Mouse (Mus musculus): ENCODE data around the gene Dek.

DNA sequence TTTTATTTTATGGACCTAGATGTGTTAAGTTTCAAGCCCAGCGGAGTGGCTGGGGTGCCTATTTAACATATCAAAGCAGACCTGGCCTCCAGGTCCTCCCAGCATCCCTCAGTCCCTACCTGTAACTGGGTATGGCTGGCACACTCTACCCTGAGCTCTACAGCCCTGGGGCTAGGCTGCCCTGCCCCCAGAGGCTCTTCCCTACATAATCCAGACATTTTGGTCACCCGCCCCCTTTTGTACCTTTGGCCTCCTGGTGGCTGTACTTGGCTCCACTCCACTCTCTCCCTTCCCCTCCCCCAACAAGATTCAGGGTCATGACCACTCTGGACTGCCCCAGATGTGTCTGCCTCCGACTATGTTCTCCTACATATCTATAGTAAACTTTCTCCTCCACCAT is 18.4 kb upstream of the Dek start:
- TF ChIP-seq POLR2A (IDR thresholded peaks at IDR 0.05; ENCODE audit: insufficient read depth, low read length) (no peak), CTCF (IDR thresholded peaks at IDR 0.05; ENCODE audit: low read depth, low read length) (no peak)
